Mouse (Mus musculus) cerebellum, adult 2 months (tissue): ENCODE measurements around the gene Zfp704. TPM values are rescaled to one million over a fixed set of nuclear protein-coding genes. Genes with fewer than 3 reads are reported as not detected.
A peak's percentile ranks its signal among the peaks of the same experiment; 100 is the strongest.

Source experiments
- DNase-seq, 2 experiments: peaks; one replicate each; pipeline ENCODE4 v3.0.0; 2021
- H3K27ac ChIP-seq: fragments of 200-500 bp; 2 replicates; pipeline ENCODE4 v1.5.1; 2012; ENCODE audit warnings: low read length, control low read depth, inconsistent platforms; ENCODE audit not compliant: insufficient read depth
- H3K27me3 ChIP-seq: fragments of 200-500 bp; 2 replicates; pipeline ENCODE4 v1.6.1; 2012; ENCODE audit warnings: inconsistent platforms, mild to moderate bottlenecking, low read length, moderate library complexity; ENCODE audit not compliant: control insufficient read depth, insufficient read depth
- H3K4me1 ChIP-seq: fragments of 200-500 bp; 2 replicates; pipeline ENCODE4 v1.6.1; 2011; ENCODE audit warnings: low read length; ENCODE audit not compliant: control insufficient read depth, insufficient read depth
- H3K4me3 ChIP-seq: fragments of 200-500 bp; replicated peaks from 2 replicates; pipeline ENCODE3; 2011; ENCODE audit warnings: mild to moderate bottlenecking, low read depth, low read length, control low read depth; ENCODE audit not compliant: insufficient read depth
- CTCF ChIP-seq: fragments of 200-500 bp; IDR thresholded peaks from 2 replicates; pipeline ENCODE4 v1.5.1; 2011; ENCODE audit warnings: low read depth, mild to moderate bottlenecking, control low read depth, low read length, moderate library complexity, borderline replicate concordance; ENCODE audit not compliant: insufficient read depth
- POLR2A ChIP-seq: fragments of 200-500 bp; IDR thresholded peaks from 2 replicates; pipeline ENCODE4 v1.6.1; 2011; ENCODE audit warnings: low read length, control low read depth, borderline replicate concordance; ENCODE audit not compliant: insufficient read depth
- WGBS: fragments of 180-500 bp; shearing (Covaris S2); methylation state at CpG from one replicate; pipeline ENCODE4 v1.1.7; 2018; 5-methylcytosine and 5-hydroxymethylcytosine counted together
- polyA plus RNA-seq: library from polyadenylated mRNA; depleted of rRNA; stranded (reverse); fragments of >200 nt; gene quantifications from 2 replicates; pipeline ENCODE4 v1.2.3, GENCODE M21; 2012

The Zfp704 gene
- polyA plus RNA-seq, 1 experiment: 13.1 TPM

DNA sequence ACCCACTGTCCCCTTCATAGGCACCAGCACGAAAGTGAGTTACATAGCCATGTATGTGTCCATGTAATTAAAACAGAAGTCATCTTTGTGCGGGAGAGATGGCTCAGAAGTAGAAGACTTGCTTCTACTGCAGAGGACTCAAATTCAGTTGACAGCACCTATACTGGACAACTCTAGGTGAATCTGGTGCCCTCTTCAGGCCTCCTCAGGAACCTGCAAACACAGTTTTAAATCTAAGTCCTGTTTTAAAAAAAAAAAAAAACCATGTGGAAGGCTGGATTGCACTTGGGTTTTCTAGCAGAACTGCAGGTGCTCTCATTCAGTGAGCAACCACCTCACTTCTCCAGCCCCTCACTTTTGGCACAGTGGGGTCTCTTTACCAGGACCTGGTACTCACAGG is 16.1 kb downstream of the Zfp704 start:
- Histone ChIP-seq H3K4me1 (peaks cover 4% of the 10 kb centered on the region), H3K27me3 (no peaks in the 10 kb centered on the region), H3K4me3 (no peak overlapping the region), H3K27ac (no peak overlapping the region)
- 71% methylated on average over 2 of the region's 2 CpGs for WGBS
- DNase-seq: peak; percentile 37 to 42
- no peak for TF ChIP-seq POLR2A
- no peak for TF ChIP-seq CTCF

DNA sequence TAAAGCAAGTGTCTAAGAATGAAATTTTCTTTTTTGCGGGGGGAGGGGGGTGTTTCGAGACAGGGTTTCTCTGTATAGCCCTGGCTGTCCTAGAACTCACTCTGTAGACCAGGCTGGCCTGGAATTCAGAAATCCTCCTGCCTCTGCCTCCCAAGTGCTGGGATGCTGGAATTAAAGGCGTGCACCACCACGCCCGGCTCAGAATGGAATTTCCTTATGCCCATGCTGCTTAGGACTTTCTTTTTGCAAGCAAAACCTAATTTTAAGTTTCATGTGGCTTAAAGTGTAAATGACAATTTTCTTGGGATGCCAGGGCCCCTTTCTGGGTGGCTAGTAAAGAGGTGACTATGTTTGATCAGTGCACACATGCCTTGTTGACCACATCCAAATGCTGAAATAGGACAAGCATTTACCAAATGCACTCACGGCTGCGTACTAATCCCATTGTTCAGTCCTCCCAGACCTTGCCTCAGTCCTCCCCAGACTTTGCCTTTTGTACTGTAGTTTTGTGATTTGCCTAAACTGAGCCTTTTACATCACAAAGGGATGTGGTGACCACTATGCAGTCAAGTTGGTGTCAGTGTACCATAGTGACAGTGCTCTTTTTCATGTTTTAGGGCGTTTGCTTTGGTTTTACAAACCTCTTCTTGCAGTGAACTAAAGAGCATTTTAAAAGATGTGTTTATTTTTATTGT is 18.3 kb downstream of the Zfp704 start:
- TF ChIP-seq POLR2A (no peak), CTCF (no peak)
- Histone ChIP-seq H3K4me1 (peaks cover 4% of the 10 kb centered on the region), H3K27me3 (no peaks in the 10 kb centered on the region), H3K27ac (no peak overlapping the region), H3K4me3 (no peak overlapping the region)
- 97% methylated on average over 8 of the region's 8 CpGs for WGBS
- DNase-seq: no peak

DNA sequence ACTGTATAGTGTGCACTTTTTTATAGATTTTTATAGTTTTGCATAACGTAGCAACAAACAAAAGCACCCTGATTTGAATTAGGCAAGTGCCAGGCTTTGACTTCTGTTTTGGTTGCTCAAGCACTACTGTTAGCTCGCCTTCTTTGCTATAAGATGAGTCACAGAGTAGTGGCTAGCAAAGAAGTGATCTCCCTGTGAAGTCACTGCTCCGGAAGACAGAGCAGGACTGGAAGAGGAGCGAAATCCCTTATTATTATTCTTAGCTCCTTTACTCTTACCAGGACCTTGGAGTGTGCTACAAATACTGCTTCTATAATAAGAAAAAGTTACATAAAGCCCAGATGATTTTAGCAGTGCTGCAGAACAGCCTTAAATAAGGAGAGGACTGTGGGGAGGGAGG is 21.2 kb downstream of the Zfp704 start:
- no peak overlapping the region for H3K4me3 ChIP-seq
- no peak for TF ChIP-seq CTCF
- TF ChIP-seq POLR2A: no peak
- H3K4me1 ChIP-seq: peaks cover 6% of the 10 kb centered on the region
- H3K27me3 ChIP-seq: no peaks in the 10 kb centered on the region
- WGBS: 92% methylated on average over 4 of the region's 4 CpGs
- no peak for DNase-seq
- H3K27ac ChIP-seq: no peak overlapping the region

DNA sequence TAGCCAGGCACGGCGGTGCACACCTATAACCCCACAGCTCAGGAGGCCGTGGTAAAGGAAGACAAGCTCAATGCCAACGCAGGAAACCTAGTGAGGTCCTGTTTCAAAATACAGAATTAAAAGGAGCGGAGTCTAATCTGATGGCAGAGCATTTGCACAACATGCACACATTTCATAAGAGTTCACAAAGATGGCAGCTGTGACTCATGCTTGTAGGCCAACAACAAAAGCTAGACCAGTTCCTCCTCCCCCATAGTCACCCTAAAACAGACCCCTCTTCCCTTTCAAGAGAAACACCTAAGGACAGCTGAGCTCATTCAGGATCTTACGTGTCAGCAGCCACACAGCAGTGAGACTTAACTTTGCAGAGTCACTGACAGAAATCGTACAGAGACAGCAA is 22.6 kb downstream of the Zfp704 start:
- H3K27ac ChIP-seq: no peak overlapping the region
- no peak overlapping the region for H3K4me3 ChIP-seq
- no peaks in the 10 kb centered on the region for H3K27me3 ChIP-seq
- DNase-seq: no peak
- peaks cover 6% of the 10 kb centered on the region for H3K4me1 ChIP-seq
- TF ChIP-seq POLR2A: no peak
- no peak for TF ChIP-seq CTCF
- 96% methylated on average over 7 of the region's 7 CpGs for WGBS

GRCm38 (mm10) chr3:9583516-9583915 is 26.4 kb downstream of the Zfp704 start:
- Histone ChIP-seq H3K4me3 (no peak overlapping the region), H3K4me1 (peaks cover 7% of the 10 kb centered on the region; the same call in 1 of the 2 replicates), H3K27me3 (no peaks in the 10 kb centered on the region), H3K27ac (no peak overlapping the region)
- no peak for TF ChIP-seq CTCF
- no peak for TF ChIP-seq POLR2A
- WGBS: 49% methylated on average over 2 of the region's 2 CpGs
- no peak for DNase-seq

- no peak overlapping the region for H3K4me3 ChIP-seq
- no peak overlapping the region for H3K27ac ChIP-seq
- WGBS: 95% methylated on average over 14 of the region's 14 CpGs
- H3K27me3 ChIP-seq: no peaks in the 10 kb centered on the region
- H3K4me1 ChIP-seq: peaks cover 7% of the 10 kb centered on the region
- TF ChIP-seq POLR2A (no peak), CTCF (no peak)
- DNase-seq: no peak
Measured at GRCm38 (mm10) chr3:9580952-9581798, 28.7 kb downstream of the Zfp704 start.

- H3K27ac ChIP-seq: no peak overlapping the region
- no peak for DNase-seq
- H3K27me3 ChIP-seq: no peaks in the 10 kb centered on the region
- no peak for TF ChIP-seq CTCF
- no peak for TF ChIP-seq POLR2A
- no peak overlapping the region for H3K4me3 ChIP-seq
- peaks cover 7% of the 10 kb centered on the region for H3K4me1 ChIP-seq
- 92% methylated on average over 3 of the region's 3 CpGs for WGBS
Measured at GRCm38 (mm10) chr3:9580102-9580501, 29.8 kb downstream of the Zfp704 start.

GRCm38 (mm10) chr3:9579028-9579643 is 30.7 kb downstream of the Zfp704 start:
- H3K27me3 ChIP-seq: no peaks in the 10 kb centered on the region
- peaks cover 7% of the 10 kb centered on the region for H3K4me1 ChIP-seq
- H3K27ac ChIP-seq: no peak overlapping the region
- 39% methylated on average over 4 of the region's 4 CpGs for WGBS
- TF ChIP-seq CTCF: no peak
- no peak for TF ChIP-seq POLR2A
- DNase-seq: no peak
- no peak overlapping the region for H3K4me3 ChIP-seq
